Mouse (Mus musculus) intestine, embryonic 16.5 days (tissue): ENCODE data around the gene Spata33. TPM values are rescaled to one million over a fixed set of nuclear protein-coding genes. Genes with fewer than 3 reads are reported as not detected.
"Not testable (repeated sequence)": the region's sequence is repeated elsewhere in the genome, so short reads cannot be mapped to it uniquely, and the experiment has no call there.

Source experiments
- ATAC-seq: fragments of 200-750 bp; cut with Nextera tagmentation; 2 replicates; pipeline ENCODE4 v1.8.0; 2017; ENCODE audit warnings: moderate TSS enrichment, moderate library complexity
- H3K27ac ChIP-seq: fragments of 300-500 bp; sonication (generic); 2 replicates; pipeline ENCODE4 v1.5.1; 2014; ENCODE audit warnings: mild to moderate bottlenecking, low read length
- H3K27me3 ChIP-seq: fragments of 300-500 bp; sonication (generic); replicated peaks from 2 replicates; pipeline ENCODE4 v1.6.1; 2014; ENCODE audit warnings: low read length, control low read depth, mixed read lengths; ENCODE audit not compliant: control insufficient read depth, insufficient read depth
- H3K36me3 ChIP-seq: fragments of 300-500 bp; sonication (generic); 2 replicates; pipeline ENCODE4 v1.6.1; 2014; ENCODE audit warnings: low read length, control low read depth; ENCODE audit not compliant: control insufficient read depth, insufficient read depth
- H3K4me1 ChIP-seq: fragments of 300-500 bp; sonication (generic); 2 replicates; pipeline ENCODE4 v1.6.1; 2014; ENCODE audit warnings: low read length, control low read depth, mixed read lengths; ENCODE audit not compliant: control insufficient read depth, insufficient read depth
- H3K4me2 ChIP-seq: fragments of 300-500 bp; sonication (generic); 2 replicates; pipeline ENCODE4 v1.6.1; 2014; ENCODE audit warnings: low read depth, low read length, control low read depth
- H3K4me3 ChIP-seq: fragments of 300-500 bp; sonication (generic); 2 replicates; pipeline ENCODE4 v1.5.1; 2014; ENCODE audit warnings: mild to moderate bottlenecking, low read length
- H3K9ac ChIP-seq: fragments of 300-500 bp; sonication (generic); 2 replicates; pipeline ENCODE4 v1.6.1; 2014; ENCODE audit warnings: low read depth, low read length
- H3K9me3 ChIP-seq: fragments of 300-500 bp; sonication (generic); 2 replicates; pipeline ENCODE4 v1.6.1; 2016; ENCODE audit warnings: low read length, control low read depth; ENCODE audit not compliant: control insufficient read depth
- WGBS: fragments of 180-500 bp; shearing (Covaris S2); extraction: QIAGEN DNeasy Blood & Tissue Kit; methylation state at CpG from one replicate; pipeline ENCODE4 v1.1.7; 2014; 5-methylcytosine and 5-hydroxymethylcytosine counted together
- polyA plus RNA-seq: library from polyadenylated mRNA; unstranded; fragments of >200 nt; fragmentation: Nextera tagmentation; extraction: Ambion mirVana; gene quantifications from 2 replicates; pipeline ENCODE4 v1.2.1, GENCODE M21; 2015

Spata33 gene
- polyA plus RNA-seq, 1 experiment from 2014 or later: 1.7 TPM

- not testable (repeated sequence) for H3K9ac ChIP-seq, H3K4me2 ChIP-seq, H3K27ac ChIP-seq, H3K4me3 ChIP-seq, H3K4me1 ChIP-seq, H3K27me3 ChIP-seq, ATAC-seq, H3K9me3 ChIP-seq, H3K36me3 ChIP-seq
- WGBS: 77% methylated on average over 10 of the region's 11 CpGs
These were observed 17.7 kb downstream of the Spata33 start for GRCm38 (mm10) chr8:123230326-123230725.

- Histone ChIP-seq H3K4me2 (no peak overlapping the region), H3K27ac (no peak overlapping the region), H3K4me3 (no peak overlapping the region), H3K27me3 (no peaks in the 10 kb centered on the region), H3K9ac (0 out of 2 replicates have a peak overlapping the region, but pooled peaks have one; percentile 24), H3K9me3 (no peaks in the 10 kb centered on the region), H3K4me1 (peaks cover 14% of the 10 kb centered on the region), H3K36me3 (0 out of 2 replicates have a peak, but pooled peaks cover 8% of the 10 kb centered on the region)
- WGBS: 53% methylated on average over 5 of the region's 5 CpGs
- no peak for ATAC-seq
These were observed 19.1 kb downstream of the Spata33 start for GRCm38 (mm10) chr8:123231742-123232141.

DNA sequence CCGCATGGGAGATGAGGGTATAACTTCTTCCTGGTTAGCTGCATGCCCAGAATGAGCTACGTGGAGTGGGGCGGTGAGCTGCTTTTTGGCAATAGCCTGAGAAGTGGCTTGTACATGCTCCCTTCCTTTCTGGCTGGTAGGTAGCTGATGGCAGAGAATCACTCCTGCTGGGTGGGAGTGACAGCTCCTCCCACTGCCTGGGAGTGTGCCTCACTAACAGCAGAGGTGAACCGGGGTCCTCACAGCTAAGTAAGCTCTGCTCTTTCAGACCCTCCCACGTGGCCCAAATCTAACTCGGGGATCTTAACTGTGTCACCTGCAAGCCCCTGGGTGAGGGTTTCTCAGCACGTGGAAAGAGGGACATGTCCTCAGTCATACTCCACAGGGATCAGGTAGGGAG lies 19.9 kb downstream of the Spata33 start:
- no peak overlapping the region for H3K27ac ChIP-seq
- H3K9me3 ChIP-seq: no peaks in the 10 kb centered on the region
- H3K27me3 ChIP-seq: no peaks in the 10 kb centered on the region
- no peak overlapping the region for H3K4me3 ChIP-seq
- no peak overlapping the region for H3K4me2 ChIP-seq
- 29% methylated on average over 7 of the region's 7 CpGs for WGBS
- peaks cover 14% of the 10 kb centered on the region for H3K4me1 ChIP-seq
- no peak for ATAC-seq
- 0 out of 2 replicates have a peak, but pooled peaks cover under 1% of the 10 kb centered on the region for H3K36me3 ChIP-seq
- H3K9ac ChIP-seq: no peak overlapping the region

- no peak overlapping the region for H3K4me2 ChIP-seq
- no peak overlapping the region for H3K9ac ChIP-seq
- no peaks in the 10 kb centered on the region for H3K9me3 ChIP-seq
- no peak overlapping the region for H3K4me3 ChIP-seq
- no peaks in the 10 kb centered on the region for H3K36me3 ChIP-seq
- H3K27ac ChIP-seq: no peak overlapping the region
- 57% methylated on average over 13 of the region's 13 CpGs for WGBS
- H3K27me3 ChIP-seq: no peaks in the 10 kb centered on the region
- ATAC-seq: no peak
- peaks cover 14% of the 10 kb centered on the region for H3K4me1 ChIP-seq
These were observed 20.7 kb downstream of the Spata33 start for GRCm38 (mm10) chr8:123233300-123233699.

DNA sequence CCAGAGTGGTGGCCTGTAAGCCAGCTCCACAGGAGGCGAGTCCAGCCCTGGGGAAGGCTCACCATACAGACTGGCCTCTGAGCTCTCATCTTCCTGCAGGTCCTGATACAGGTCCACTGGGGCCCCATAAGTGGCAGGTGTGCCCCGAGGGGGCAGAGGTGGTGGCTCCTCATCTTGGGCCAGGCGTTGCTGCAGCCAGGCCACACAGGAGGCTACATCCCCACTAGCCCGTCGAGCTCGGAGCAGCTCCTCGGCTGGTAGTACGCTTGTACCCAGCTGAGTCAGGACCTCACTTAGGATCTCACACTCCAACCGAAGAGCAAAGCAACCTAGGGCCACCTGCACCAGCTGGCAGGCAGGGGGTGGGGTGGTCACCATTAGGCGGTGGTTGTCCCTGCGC lies 21.1 kb downstream of the Spata33 start:
- Histone ChIP-seq H3K27me3 (no peaks in the 10 kb centered on the region), H3K4me2 (no peak overlapping the region), H3K9me3 (no peaks in the 10 kb centered on the region), H3K4me3 (no peak overlapping the region), H3K36me3 (no peaks in the 10 kb centered on the region), H3K4me1 (peaks cover 14% of the 10 kb centered on the region), H3K27ac (no peak overlapping the region), H3K9ac (no peak overlapping the region)
- no peak for ATAC-seq
- 74% methylated on average over 11 of the region's 11 CpGs for WGBS

GRCm38 (mm10) chr8:123234918-123235519 lies 22.4 kb downstream of the Spata33 start:
- Histone ChIP-seq H3K4me1 (peaks cover 14% of the 10 kb centered on the region), H3K27ac (no peak overlapping the region), H3K27me3 (no peaks in the 10 kb centered on the region), H3K9ac (peak overlapping the region; percentile 71), H3K4me3 (peak overlapping the region; percentile 73), H3K36me3 (no peaks in the 10 kb centered on the region), H3K9me3 (no peaks in the 10 kb centered on the region), H3K4me2 (peak overlapping the region; percentile 97)
- 31% methylated on average over 13 of the region's 13 CpGs for WGBS
- ATAC-seq: no peak

DNA sequence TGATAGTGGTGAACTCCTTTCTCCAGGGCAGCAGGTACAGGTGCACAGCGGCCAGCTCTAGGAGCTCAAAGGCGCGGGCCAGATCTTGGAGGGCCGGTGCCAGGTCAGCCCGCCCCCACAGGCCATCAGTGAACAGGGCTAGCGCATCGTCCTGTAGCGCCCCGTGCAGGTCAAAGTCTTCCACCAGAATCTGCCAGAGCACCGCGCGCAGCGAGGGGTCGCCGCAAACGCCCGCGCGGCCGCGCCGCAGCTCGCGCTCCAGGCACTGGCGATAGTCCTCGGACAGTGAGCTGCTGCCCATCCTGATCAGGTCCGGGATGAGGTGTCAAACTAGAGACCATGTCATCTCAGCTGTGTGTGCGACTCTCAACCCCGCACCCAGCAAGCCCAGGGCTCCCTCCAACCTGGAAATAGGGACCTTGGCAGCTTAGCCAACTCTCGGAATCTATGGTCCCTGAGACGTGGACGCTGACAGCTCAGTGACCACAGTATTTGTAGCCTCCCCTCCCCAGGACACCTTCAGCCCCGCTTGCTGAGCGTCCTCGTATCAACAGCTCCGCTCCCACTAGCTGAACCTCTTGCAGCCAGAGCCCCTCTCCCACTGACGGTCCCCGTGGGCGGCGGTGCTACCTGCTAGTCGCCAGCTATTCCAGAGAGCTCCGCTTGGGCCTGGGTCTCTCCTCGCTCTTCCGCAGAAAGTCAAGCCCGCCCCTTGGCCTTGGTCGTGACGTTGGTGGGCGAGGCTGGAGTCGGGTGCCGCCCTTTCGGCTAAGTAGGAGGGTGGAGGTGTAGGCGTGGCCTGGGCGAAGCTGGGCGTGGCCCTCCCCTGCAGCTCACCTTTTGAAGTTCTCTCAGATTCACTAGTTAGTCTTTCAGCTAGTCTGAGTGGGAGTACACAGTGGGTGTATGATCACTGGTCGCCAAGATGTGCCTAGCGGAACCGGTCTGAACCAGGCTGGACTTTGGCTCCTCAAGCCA lies 23.2 kb downstream of the Spata33 start, which contains the start of gene Spata2l:
Gene Spata2l (minus strand): TSS at position 714 of the 978 bp plus-strand sequence.
- H3K27ac ChIP-seq: no peak within 1 kb of the TSS; the same call in 1 of the 2 replicates
- peak; percentile 88 for ATAC-seq
- H3K4me2 ChIP-seq: peak within 1 kb of the TSS; percentile 97
- peaks cover 14% of the 10 kb centered on the region for H3K4me1 ChIP-seq
- WGBS: 1% methylated on average over 57 of the region's 57 CpGs
- H3K4me3 ChIP-seq: peak within 1 kb of the TSS; percentile 73
- H3K27me3 ChIP-seq: no peaks in the 10 kb centered on the region
- no peaks in the 10 kb centered on the region for H3K36me3 ChIP-seq
- no peaks in the 10 kb centered on the region for H3K9me3 ChIP-seq
- peak within 1 kb of the TSS; percentile 71 for H3K9ac ChIP-seq

GRCm38 (mm10) chr8:123239398-123239797 lies 26.8 kb downstream of the Spata33 start:
- Histone ChIP-seq H3K4me1 (peaks cover 14% of the 10 kb centered on the region), H3K27me3 (no peaks in the 10 kb centered on the region), H3K27ac (no peak overlapping the region), H3K9ac (no peak overlapping the region), H3K36me3 (no peaks in the 10 kb centered on the region), H3K4me3 (no peak overlapping the region), H3K4me2 (no peak overlapping the region), H3K9me3 (no peaks in the 10 kb centered on the region)
- 85% methylated on average over 10 of the region's 10 CpGs for WGBS
- ATAC-seq: no peak

DNA sequence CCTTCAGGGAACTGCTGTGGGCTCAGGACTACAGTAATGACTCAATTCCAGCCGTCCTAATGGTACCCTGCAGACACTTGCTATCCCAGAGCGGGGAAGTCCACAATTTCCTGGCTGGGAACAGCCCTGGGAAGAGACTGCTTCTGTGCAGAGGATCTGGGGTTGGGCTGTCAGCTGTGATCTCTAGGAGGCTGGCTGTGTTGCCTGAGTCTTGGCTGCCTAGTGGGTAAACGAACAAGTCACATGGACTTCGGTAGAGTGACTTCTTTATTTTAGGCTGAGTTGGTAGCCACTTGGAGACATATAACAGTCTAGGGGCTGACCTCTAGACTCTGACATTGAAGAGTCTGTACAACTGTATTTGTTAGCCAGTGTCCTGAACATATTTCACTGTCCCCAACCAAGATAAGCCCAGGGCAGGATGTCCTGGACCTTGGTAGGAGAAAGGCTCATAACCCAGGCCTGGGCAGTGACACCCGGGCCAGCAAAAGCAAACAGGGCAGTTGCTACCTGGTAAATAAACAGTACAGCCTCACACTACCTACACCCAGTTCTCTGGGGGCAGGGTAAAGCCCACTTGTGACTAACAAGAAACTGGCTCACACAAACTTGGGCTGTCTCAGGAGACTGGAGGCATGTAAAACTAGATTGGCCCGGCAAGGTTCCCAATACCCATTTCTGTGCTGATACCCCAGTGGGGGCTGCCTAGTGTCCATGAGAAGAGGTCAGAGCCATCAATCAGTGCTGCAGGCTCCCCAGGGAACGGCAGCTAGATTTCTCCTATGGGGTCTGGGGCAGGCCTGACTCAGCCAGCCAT lies 29.7 kb downstream of the Spata33 start:
- Histone ChIP-seq H3K4me1 (no peaks in the 10 kb centered on the region), H3K9me3 (no peaks in the 10 kb centered on the region), H3K27me3 (no peaks in the 10 kb centered on the region), H3K36me3 (peaks cover 7% of the 10 kb centered on the region), H3K27ac (no peak overlapping the region), H3K4me3 (no peak overlapping the region), H3K9ac (no peak overlapping the region), H3K4me2 (no peak overlapping the region)
- 78% methylated on average over 7 of the region's 7 CpGs for WGBS
- no peak for ATAC-seq
